Mouse (Mus musculus) stomach, embryonic 14.5 days (tissue): ENCODE data around the gene Phf23. TPM values are rescaled to one million over a fixed set of nuclear protein-coding genes. Genes with fewer than 3 reads are reported as not detected.

ENCODE experiments used
- ATAC-seq: fragments of 200-750 bp; cut with Nextera tagmentation; 2 replicates; pipeline ENCODE4 v1.8.0; 2017; ENCODE audit warnings: low read depth, moderate TSS enrichment; ENCODE audit not compliant: insufficient number of reproducible peaks, insufficient read depth, low FRiP score
- H3K27ac ChIP-seq: fragments of 300-500 bp; sonication (generic); 2 replicates; pipeline ENCODE4 v1.5.1; 2014; ENCODE audit warnings: mild to moderate bottlenecking, low read length, moderate library complexity, mixed read lengths
- H3K27me3 ChIP-seq: fragments of 300-500 bp; sonication (generic); 2 replicates; pipeline ENCODE4 v1.6.1; 2014; ENCODE audit warnings: low read length, control low read depth, mixed read lengths; ENCODE audit not compliant: control insufficient read depth, insufficient read depth
- H3K36me3 ChIP-seq: fragments of 300-500 bp; sonication (generic); 2 replicates; pipeline ENCODE4 v1.6.1; 2014; ENCODE audit warnings: mild to moderate bottlenecking, control low read depth, low read length, moderate library complexity, mixed read lengths; ENCODE audit not compliant: control insufficient read depth, insufficient read depth
- H3K4me1 ChIP-seq: fragments of 300-500 bp; sonication (generic); 2 replicates; pipeline ENCODE4 v1.6.1; 2014; ENCODE audit warnings: low read length, control low read depth, mixed read lengths; ENCODE audit not compliant: control insufficient read depth, insufficient read depth
- H3K4me2 ChIP-seq: fragments of 300-500 bp; sonication (generic); replicated peaks from 2 replicates; pipeline ENCODE4 v1.6.1; 2014; ENCODE audit warnings: low read depth, low read length, control low read depth
- H3K4me3 ChIP-seq: fragments of 300-500 bp; sonication (generic); 2 replicates; pipeline ENCODE4 v1.5.1; 2014; ENCODE audit warnings: low read depth, low read length, control low read depth
- H3K9ac ChIP-seq: fragments of 300-500 bp; sonication (generic); replicated peaks from 2 replicates; pipeline ENCODE4 v1.6.1; 2014; ENCODE audit warnings: low read depth, mild to moderate bottlenecking, control low read depth, low read length, moderate library complexity, mixed read lengths
- H3K9me3 ChIP-seq: fragments of 300-500 bp; sonication (generic); 2 replicates; pipeline ENCODE4 v1.6.1; 2016; ENCODE audit warnings: low read depth, low read length, control low read depth; ENCODE audit not compliant: control insufficient read depth
- WGBS: fragments of 180-500 bp; shearing (Covaris S2); extraction: QIAGEN DNeasy Blood & Tissue Kit; methylation state at CpG from one replicate; pipeline ENCODE4 v1.1.7; 2014; 5-methylcytosine and 5-hydroxymethylcytosine counted together
- polyA plus RNA-seq: library from polyadenylated mRNA; unstranded; fragments of >200 nt; fragmentation: Nextera tagmentation; extraction: Ambion mirVana; gene quantifications from 2 replicates; pipeline ENCODE4 v1.2.1, GENCODE M21; 2014

The Phf23 gene
- polyA plus RNA-seq, 1 experiment from 2014 or later: 47.9 TPM

- 23% methylated on average over 2 of the region's 2 CpGs for WGBS
- no peak for ATAC-seq
- Histone ChIP-seq H3K36me3 (no peaks in the 10 kb centered on the region), H3K9me3 (no peaks in the 10 kb centered on the region), H3K9ac (no peak overlapping the region), H3K4me2 (peak overlapping the region; percentile 86), H3K27ac (peak overlapping the region; percentile 58; the same call in 1 of the 2 replicates), H3K4me1 (peaks cover 43% of the 10 kb centered on the region), H3K27me3 (no peaks in the 10 kb centered on the region), H3K4me3 (peak overlapping the region; percentile 62)
Observed at GRCm38 (mm10) chr11:70019495-70020021, 24.0 kb downstream of the Phf23 start.

DNA sequence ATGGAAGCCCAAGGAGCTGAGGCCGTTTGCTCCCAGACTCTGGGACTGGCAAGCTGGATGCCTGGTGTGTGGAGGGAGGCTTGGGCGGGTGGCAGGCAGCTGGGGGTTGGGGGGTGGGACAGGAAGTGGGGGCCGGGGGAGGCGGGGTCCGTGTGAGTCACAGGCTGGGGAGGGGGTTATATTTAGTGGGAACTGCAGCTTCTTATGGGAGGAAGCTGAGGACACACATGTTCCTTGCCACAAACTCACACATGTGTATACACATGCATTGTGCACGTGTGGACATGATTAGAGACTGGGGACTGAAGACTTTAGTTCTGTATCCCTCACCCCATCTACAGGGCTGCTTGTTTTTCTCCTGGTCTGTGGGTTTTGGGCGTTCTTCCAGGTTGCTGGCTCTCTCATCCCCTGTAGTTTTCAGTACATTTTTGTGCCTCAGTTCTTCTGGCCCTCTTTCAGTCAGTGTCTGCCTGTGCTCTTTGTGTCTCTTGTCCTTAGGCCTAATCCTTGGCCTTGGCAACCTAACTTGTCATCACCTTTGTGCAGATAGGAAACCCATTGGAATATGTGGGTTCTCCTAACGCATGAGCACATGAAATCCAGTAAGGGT lies 24.6 kb downstream of the Phf23 start:
- Histone ChIP-seq H3K4me3 (peak overlapping the region; percentile 62), H3K36me3 (no peaks in the 10 kb centered on the region), H3K4me1 (peaks cover 40% of the 10 kb centered on the region), H3K27me3 (no peaks in the 10 kb centered on the region), H3K4me2 (peak overlapping the region; percentile 86), H3K27ac (peak overlapping the region; percentile 58), H3K9me3 (no peaks in the 10 kb centered on the region), H3K9ac (no peak overlapping the region)
- 16% methylated on average over 8 of the region's 8 CpGs for WGBS
- ATAC-seq: no peak

GRCm38 (mm10) chr11:70020731-70021263 lies 25.2 kb downstream of the Phf23 start:
- H3K27me3 ChIP-seq: no peaks in the 10 kb centered on the region
- no peak overlapping the region for H3K9ac ChIP-seq
- no peaks in the 10 kb centered on the region for H3K36me3 ChIP-seq
- H3K4me1 ChIP-seq: peaks cover 41% of the 10 kb centered on the region
- ATAC-seq: peak; percentile 85
- peak overlapping the region; percentile 86 for H3K4me2 ChIP-seq
- no peaks in the 10 kb centered on the region for H3K9me3 ChIP-seq
- peak overlapping the region; percentile 58 for H3K27ac ChIP-seq
- WGBS: 0% methylated on average over 8 of the region's 8 CpGs
- peak overlapping the region; percentile 62 for H3K4me3 ChIP-seq

DNA sequence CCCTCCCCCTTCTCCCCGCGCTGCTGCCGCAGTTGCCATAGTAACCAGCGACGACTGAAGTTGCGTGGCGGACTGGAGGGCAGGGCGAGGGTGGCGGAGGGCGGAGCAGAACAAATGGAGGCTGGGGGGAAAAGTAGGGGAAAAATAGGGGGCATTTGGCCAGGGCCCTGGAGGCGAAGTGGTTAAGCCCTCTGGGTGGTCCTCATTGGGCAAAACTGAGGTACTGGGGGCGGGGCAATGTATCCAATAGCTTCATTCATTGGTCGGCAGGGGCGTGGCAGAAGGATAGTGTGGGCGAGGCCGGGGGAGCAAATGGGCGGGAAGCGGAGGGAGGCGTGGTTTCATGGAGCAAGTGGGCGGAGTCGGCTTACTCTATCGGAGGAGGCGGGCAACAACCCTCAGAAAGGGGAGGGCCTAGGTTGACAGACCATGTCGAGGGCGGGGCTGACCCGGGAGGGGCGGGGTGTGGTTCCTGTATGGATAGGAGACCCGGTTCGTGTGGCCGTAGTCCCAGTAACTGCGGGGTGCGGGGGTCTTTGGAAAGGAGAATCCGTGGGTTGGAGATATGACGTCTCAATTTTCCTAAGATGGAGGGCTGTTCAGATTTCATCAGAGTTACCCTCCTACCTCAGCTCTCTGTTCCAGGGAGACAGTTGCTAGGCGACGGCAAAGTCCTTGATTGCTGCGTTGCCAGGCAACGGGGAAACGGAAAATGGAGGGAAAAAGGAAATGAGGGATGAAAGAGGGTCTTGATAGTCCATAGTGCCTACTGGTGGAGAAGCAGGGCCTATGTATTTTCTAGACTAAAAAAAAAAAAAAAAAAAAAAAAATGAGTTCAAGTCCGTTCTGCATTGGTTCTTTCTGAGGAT lies 25.9 kb downstream of the Phf23 start:
- Histone ChIP-seq H3K27ac (peak overlapping the region; percentile 58), H3K27me3 (no peaks in the 10 kb centered on the region), H3K9ac (no peak overlapping the region), H3K4me3 (peak overlapping the region; percentile 62), H3K4me2 (peak overlapping the region; percentile 86), H3K9me3 (no peaks in the 10 kb centered on the region), H3K4me1 (peaks cover 46% of the 10 kb centered on the region), H3K36me3 (no peaks in the 10 kb centered on the region)
- ATAC-seq: peak; percentile 76
- 2% methylated on average over 40 of the region's 40 CpGs for WGBS

DNA sequence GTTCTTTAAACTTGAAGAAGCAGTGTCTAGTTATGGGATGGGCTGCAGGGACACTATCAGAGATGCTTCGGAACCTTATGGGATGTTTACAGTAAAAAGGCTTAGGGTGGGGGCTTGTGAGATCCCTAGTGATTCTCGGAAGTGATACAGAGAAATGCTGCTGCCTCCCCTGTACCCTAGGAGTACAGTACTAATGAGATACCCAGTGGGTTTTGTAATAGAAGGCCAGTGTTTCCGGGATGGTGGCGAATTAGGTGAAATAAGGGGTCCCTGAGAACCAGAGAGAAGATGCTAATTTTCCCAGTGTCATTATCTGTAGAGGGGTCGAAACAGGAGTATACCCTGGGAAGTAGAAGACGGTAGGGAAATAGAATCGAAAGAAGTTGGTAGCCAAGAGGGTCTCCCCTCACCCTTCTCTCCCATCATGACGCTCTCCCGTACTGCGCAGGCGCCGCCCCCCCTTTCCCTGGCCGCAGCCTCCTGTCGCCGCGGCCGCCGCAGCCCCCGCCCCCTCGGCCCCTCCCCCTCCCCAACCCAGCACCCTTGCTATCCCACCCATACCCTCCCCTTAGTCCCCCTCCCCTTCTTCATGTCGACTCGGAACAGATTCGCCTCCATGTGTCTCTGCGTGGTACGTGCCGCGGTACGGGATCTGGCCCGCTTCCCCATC lies 28.0 kb downstream of the Phf23 start:
- peak overlapping the region; percentile 30 for H3K4me3 ChIP-seq
- peak overlapping the region; percentile 28; the same call in 1 of the 2 replicates for H3K9ac ChIP-seq
- WGBS: 5% methylated on average over 17 of the region's 29 CpGs
- peak overlapping the region; percentile 57 for H3K4me2 ChIP-seq
- H3K4me1 ChIP-seq: peaks cover 56% of the 10 kb centered on the region
- no peaks in the 10 kb centered on the region for H3K9me3 ChIP-seq
- H3K27ac ChIP-seq: peak overlapping the region; percentile 44; the same call in 1 of the 2 replicates
- H3K27me3 ChIP-seq: no peaks in the 10 kb centered on the region
- H3K36me3 ChIP-seq: no peaks in the 10 kb centered on the region
- no peak for ATAC-seq

- no peak for ATAC-seq
- Histone ChIP-seq H3K9me3 (no peaks in the 10 kb centered on the region), H3K4me3 (peak overlapping the region; percentile 30), H3K36me3 (no peaks in the 10 kb centered on the region), H3K9ac (peak overlapping the region; percentile 28; the same call in 1 of the 2 replicates), H3K27me3 (no peaks in the 10 kb centered on the region), H3K27ac (no peak overlapping the region), H3K4me1 (peaks cover 60% of the 10 kb centered on the region), H3K4me2 (peak overlapping the region; percentile 57)
- 20% methylated on average over 6 of the region's 6 CpGs for WGBS
Observed at GRCm38 (mm10) chr11:70024151-70024514, 28.6 kb downstream of the Phf23 start.

DNA sequence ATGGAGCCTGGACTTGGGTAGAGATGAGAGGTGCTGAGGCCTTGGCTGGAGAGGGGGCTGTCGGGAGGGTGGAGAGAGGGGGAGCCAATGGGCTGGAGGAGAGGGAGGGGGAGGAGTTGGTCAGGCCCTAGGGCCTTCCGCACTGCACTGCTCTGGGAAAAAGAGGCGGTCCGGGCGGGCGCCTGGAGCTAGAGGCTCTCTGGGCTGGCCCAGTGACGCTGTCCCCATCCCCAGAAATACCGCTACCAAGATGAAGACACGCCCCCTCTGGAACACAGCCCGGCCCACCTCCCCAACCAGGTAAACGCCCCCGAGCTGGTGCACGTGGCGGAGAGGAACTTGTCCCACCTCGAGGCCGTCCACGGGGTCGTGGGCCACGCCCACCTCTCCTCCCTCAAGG lies 31.1 kb downstream of the Phf23 start:
- H3K36me3 ChIP-seq: peaks cover 10% of the 10 kb centered on the region
- peak overlapping the region; percentile 28; the same call in 1 of the 2 replicates for H3K9ac ChIP-seq
- peak overlapping the region; percentile 85; the same call in 1 of the 2 replicates for H3K27ac ChIP-seq
- WGBS: 4% methylated on average over 19 of the region's 19 CpGs
- peaks cover 52% of the 10 kb centered on the region for H3K4me1 ChIP-seq
- H3K9me3 ChIP-seq: no peaks in the 10 kb centered on the region
- H3K4me2 ChIP-seq: peak overlapping the region; percentile 57
- peak; percentile 66 for ATAC-seq
- H3K4me3 ChIP-seq: peak overlapping the region; percentile 33
- no peaks in the 10 kb centered on the region for H3K27me3 ChIP-seq

DNA sequence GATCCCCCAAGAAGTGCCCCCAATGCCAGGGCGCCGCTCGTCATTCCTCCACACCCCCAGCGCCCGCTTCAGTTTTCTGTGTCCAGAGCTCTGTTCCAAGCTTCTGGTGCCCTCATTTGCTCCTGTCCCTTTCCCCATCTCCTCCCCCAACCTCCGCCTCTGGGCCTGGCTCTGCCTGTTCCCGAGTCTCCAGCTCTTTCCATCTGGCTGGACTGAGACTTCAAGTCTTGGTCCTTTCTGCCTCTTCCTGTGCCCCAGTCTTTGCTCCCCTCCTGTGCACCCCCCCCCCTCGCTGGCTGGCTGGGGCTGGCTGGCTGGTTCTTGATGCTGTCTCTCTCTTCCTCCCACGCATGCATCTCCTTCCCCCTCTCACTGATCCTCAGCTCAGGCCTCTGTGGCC lies 31.8 kb downstream of the Phf23 start:
- H3K27ac ChIP-seq: peak overlapping the region; percentile 85; the same call in 1 of the 2 replicates
- no peaks in the 10 kb centered on the region for H3K9me3 ChIP-seq
- peak overlapping the region; percentile 57 for H3K4me2 ChIP-seq
- H3K4me3 ChIP-seq: peak overlapping the region; percentile 33
- H3K27me3 ChIP-seq: no peaks in the 10 kb centered on the region
- H3K4me1 ChIP-seq: peaks cover 52% of the 10 kb centered on the region
- 46% methylated on average over 9 of the region's 9 CpGs for WGBS
- H3K36me3 ChIP-seq: peaks cover 12% of the 10 kb centered on the region
- no peak for ATAC-seq
- H3K9ac ChIP-seq: no peak overlapping the region
